Mouse (Mus musculus) neural tube, embryonic 15.5 days (tissue): Measurements from ENCODE around the gene Rnf207. TPM values are rescaled to one million over a fixed set of nuclear protein-coding genes. Genes with fewer than 3 reads are reported as not detected.
A peak's percentile ranks its signal among the peaks of the same experiment; 100 is the strongest.

Experiments used
- ATAC-seq: fragments of 200-750 bp; cut with Nextera tagmentation; 2 replicates; pipeline ENCODE4 v1.8.0; 2017; ENCODE audit warnings: mild to moderate bottlenecking, moderate TSS enrichment, moderate library complexity; ENCODE audit not compliant: low FRiP score
- H3K27ac ChIP-seq: fragments of 300-500 bp; sonication (generic); replicated peaks from 2 replicates; pipeline ENCODE4 v1.5.1; 2015; ENCODE audit warnings: mild to moderate bottlenecking, inconsistent platforms
- H3K27me3 ChIP-seq: fragments of 300-500 bp; sonication (generic); replicated peaks from 2 replicates; pipeline ENCODE4 v1.6.1; 2015; ENCODE audit warnings: inconsistent platforms
- H3K36me3 ChIP-seq: fragments of 300-500 bp; sonication (generic); 2 replicates; pipeline ENCODE4 v1.6.1; 2015; ENCODE audit warnings: inconsistent platforms
- H3K4me1 ChIP-seq: fragments of 300-500 bp; sonication (generic); 2 replicates; pipeline ENCODE4 v1.6.1; 2015; ENCODE audit warnings: inconsistent platforms
- H3K4me2 ChIP-seq: fragments of 300-500 bp; sonication (generic); 2 replicates; pipeline ENCODE4 v1.6.1; 2015; ENCODE audit warnings: inconsistent platforms, mild to moderate bottlenecking, moderate library complexity
- H3K4me3 ChIP-seq: fragments of 300-500 bp; sonication (generic); replicated peaks from 2 replicates; pipeline ENCODE4 v1.5.1; 2015; ENCODE audit warnings: mild to moderate bottlenecking, inconsistent platforms
- H3K9ac ChIP-seq: fragments of 300-500 bp; sonication (generic); replicated peaks from 2 replicates; pipeline ENCODE4 v1.6.1; 2015; ENCODE audit warnings: mild to moderate bottlenecking, inconsistent platforms
- H3K9me3 ChIP-seq: fragments of 300-500 bp; sonication (generic); replicated peaks from 2 replicates; pipeline ENCODE4 v1.6.1; 2016; ENCODE audit warnings: inconsistent platforms
- WGBS: fragments of 180-500 bp; shearing (Covaris S2); methylation state at CpG from one replicate; pipeline ENCODE4 v1.1.7; 2015; ENCODE audit warnings: mixed read lengths; 5-methylcytosine and 5-hydroxymethylcytosine counted together
- polyA plus RNA-seq: library from polyadenylated mRNA; unstranded; fragments of >200 nt; fragmentation: Nextera tagmentation; extraction: Ambion mirVana; gene quantifications from 2 replicates; pipeline ENCODE4 v1.2.1, GENCODE M21; 2015

Rnf207 gene
- polyA plus RNA-seq, 1 experiment from 2014 or later, result 12.4 TPM

GRCm38 (mm10) chr4:152266236-152266895, 52.4 kb downstream of the Rnf207 start:
- Histone ChIP-seq H3K9me3 (no peaks in the 10 kb centered on the region), H3K27me3 (no peaks in the 10 kb centered on the region; the same call in 1 of the 2 replicates), H3K4me3 (no peak overlapping the region), H3K4me1 (peaks cover 32% of the 10 kb centered on the region), H3K9ac (no peak overlapping the region), H3K27ac (peak overlapping the region; percentile 45), H3K4me2 (no peak overlapping the region), H3K36me3 (0 out of 2 replicates have a peak, but pooled peaks cover 11% of the 10 kb centered on the region)
- ATAC-seq, result no peak
- WGBS, result 63% methylated on average over 10 of the region's 10 CpGs

- Histone ChIP-seq H3K9me3 (no peaks in the 10 kb centered on the region), H3K4me2 (no peak overlapping the region), H3K4me1 (peaks cover 32% of the 10 kb centered on the region), H3K9ac (0 out of 2 replicates have a peak overlapping the region, but pooled peaks have one; percentile 3), H3K36me3 (0 out of 2 replicates have a peak, but pooled peaks cover 16% of the 10 kb centered on the region), H3K27me3 (no peaks in the 10 kb centered on the region; the same call in 1 of the 2 replicates), H3K27ac (peak overlapping the region; percentile 45), H3K4me3 (no peak overlapping the region)
- no peak for ATAC-seq
- WGBS, result 64% methylated on average over 5 of the region's 5 CpGs
These were observed 53.0 kb downstream of the Rnf207 start for GRCm38 (mm10) chr4:152265791-152266190.

DNA sequence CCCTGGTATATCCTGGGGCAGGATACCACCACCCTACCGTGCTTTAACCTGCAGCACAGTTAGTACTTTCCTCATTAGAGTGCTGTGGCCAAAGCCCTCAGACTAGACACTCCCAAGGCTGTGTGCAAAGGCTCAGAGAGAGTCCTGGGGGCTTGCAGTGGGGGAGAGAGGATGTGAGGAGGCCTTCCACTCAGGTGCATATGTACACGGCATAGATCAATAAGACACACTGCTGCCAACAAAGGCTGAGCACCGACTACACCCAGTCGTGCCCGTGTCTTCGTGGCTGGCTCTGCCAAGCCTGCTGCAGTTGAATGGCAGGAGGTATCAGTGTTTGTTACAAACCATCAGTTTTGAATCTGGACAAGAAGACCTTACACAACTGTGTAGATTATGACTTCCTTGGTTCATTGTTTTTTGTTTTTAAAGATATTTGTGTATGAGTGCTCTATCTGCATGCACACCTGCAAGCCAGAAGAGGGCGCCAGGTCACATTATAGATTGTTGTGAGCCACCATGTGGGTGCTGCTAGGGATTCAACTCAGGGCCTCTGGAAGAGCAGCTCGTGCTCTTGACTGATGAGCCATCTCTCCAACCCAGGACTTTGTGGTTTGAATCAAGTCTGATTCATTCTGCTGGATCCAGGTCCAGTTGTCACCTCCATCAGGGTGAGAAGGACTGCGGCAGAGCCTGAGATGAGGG, 53.8 kb downstream of the Rnf207 start:
- peaks cover 32% of the 10 kb centered on the region for H3K4me1 ChIP-seq
- no peak overlapping the region for H3K9ac ChIP-seq
- 92% methylated on average over 9 of the region's 9 CpGs for WGBS
- 0 out of 2 replicates have a peak, but pooled peaks cover 18% of the 10 kb centered on the region for H3K36me3 ChIP-seq
- no peaks in the 10 kb centered on the region; the same call in 1 of the 2 replicates for H3K27me3 ChIP-seq
- H3K9me3 ChIP-seq, result no peaks in the 10 kb centered on the region
- H3K4me3 ChIP-seq, result no peak overlapping the region
- ATAC-seq, result no peak
- H3K4me2 ChIP-seq, result no peak overlapping the region
- H3K27ac ChIP-seq, result no peak overlapping the region

DNA sequence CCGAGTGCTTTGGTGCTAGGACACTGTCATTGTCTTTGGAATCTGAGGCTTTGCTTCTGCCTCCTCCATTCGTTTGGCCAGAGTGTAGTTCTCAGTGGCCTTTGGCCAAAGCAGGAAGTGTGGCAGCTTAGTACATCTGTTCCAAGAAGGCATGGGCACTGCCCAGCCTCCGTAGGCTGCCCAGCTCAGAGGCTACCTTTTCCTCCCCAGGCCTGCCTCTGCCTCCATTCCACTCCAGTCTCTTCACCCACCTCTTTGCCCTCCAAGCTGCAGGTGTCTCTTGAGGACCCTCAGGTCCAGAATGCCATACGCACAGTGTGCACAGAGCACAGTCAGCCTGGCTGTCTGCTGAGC, 54.6 kb downstream of the Rnf207 start:
- H3K9ac ChIP-seq, result no peak overlapping the region
- no peaks in the 10 kb centered on the region for H3K9me3 ChIP-seq
- 0 out of 2 replicates have a peak, but pooled peaks cover 23% of the 10 kb centered on the region for H3K36me3 ChIP-seq
- H3K4me3 ChIP-seq, result no peak overlapping the region
- H3K4me2 ChIP-seq, result no peak overlapping the region
- peaks cover 32% of the 10 kb centered on the region for H3K4me1 ChIP-seq
- no peak overlapping the region; the same call in 1 of the 2 replicates for H3K27ac ChIP-seq
- ATAC-seq, result no peak
- WGBS, result 67% methylated on average over 4 of the region's 4 CpGs
- H3K27me3 ChIP-seq, result no peaks in the 10 kb centered on the region; the same call in 1 of the 2 replicates

- Histone ChIP-seq H3K9me3 (no peaks in the 10 kb centered on the region), H3K36me3 (0 out of 2 replicates have a peak, but pooled peaks cover 23% of the 10 kb centered on the region), H3K9ac (no peak overlapping the region), H3K4me1 (peaks cover 32% of the 10 kb centered on the region), H3K4me2 (no peak overlapping the region), H3K4me3 (no peak overlapping the region), H3K27ac (no peak overlapping the region; the same call in 1 of the 2 replicates), H3K27me3 (no peaks in the 10 kb centered on the region; the same call in 1 of the 2 replicates)
- ATAC-seq, result no peak
- WGBS, result 41% methylated on average over 10 of the region's 10 CpGs
These were observed 55.1 kb downstream of the Rnf207 start for GRCm38 (mm10) chr4:152263512-152264176.

DNA sequence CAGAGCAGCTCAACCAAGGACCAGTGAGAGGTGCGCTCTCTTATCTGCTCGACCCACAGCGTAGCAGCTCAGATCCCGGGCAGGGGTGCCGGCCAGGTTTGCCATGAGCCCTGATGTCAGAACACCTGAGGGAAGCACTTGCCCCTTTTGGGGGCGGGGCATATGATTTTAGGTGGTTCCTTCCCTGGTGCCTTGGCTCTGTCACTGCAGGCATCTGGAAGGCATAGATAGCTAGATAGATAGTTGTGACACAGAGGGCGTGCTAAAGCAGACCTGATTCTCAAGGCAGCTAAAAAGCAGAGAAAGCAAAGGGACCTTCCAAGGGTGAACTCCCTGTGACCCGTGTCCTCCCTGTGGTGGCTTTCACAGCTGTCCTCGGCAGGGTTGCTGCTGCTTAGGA, 55.7 kb downstream of the Rnf207 start:
- no peaks in the 10 kb centered on the region for H3K9me3 ChIP-seq
- H3K36me3 ChIP-seq, result 0 out of 2 replicates have a peak, but pooled peaks cover 23% of the 10 kb centered on the region
- ATAC-seq, result no peak
- no peak overlapping the region for H3K27ac ChIP-seq
- no peak overlapping the region for H3K9ac ChIP-seq
- no peak overlapping the region for H3K4me2 ChIP-seq
- peaks cover 30% of the 10 kb centered on the region for H3K4me1 ChIP-seq
- H3K4me3 ChIP-seq, result no peak overlapping the region
- 63% methylated on average over 9 of the region's 9 CpGs for WGBS
- no peaks in the 10 kb centered on the region for H3K27me3 ChIP-seq

- H3K27ac ChIP-seq, result no peak overlapping the region
- no peaks in the 10 kb centered on the region for H3K9me3 ChIP-seq
- H3K36me3 ChIP-seq, result 0 out of 2 replicates have a peak, but pooled peaks cover 23% of the 10 kb centered on the region
- peaks cover 25% of the 10 kb centered on the region for H3K4me1 ChIP-seq
- H3K4me2 ChIP-seq, result no peak overlapping the region
- ATAC-seq, result no peak
- H3K9ac ChIP-seq, result no peak overlapping the region
- 74% methylated on average over 9 of the region's 9 CpGs for WGBS
- no peaks in the 10 kb centered on the region for H3K27me3 ChIP-seq
- H3K4me3 ChIP-seq, result no peak overlapping the region
These were observed 56.6 kb downstream of the Rnf207 start for GRCm38 (mm10) chr4:152262187-152262586.

DNA sequence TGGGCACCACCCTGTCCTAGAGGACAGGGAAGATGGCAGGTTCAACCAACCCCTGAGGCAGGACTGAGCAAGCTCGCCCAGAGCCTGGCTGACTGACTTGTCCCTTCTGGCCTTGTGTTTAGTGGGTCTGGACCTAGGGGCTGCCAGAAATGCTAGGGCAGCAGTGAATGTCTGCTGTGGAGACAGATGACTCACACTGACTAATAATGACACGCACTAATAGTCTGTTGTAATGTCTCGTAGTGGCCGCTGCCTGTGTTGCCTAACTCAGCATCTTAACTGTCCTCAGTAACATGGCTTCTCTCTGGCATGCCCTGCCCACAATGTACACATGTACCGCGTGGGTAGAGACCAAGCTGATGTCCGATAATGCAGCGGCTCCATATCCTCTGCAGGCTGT, 58.3 kb downstream of the Rnf207 start:
- peaks cover 32% of the 10 kb centered on the region; the same call in 1 of the 2 replicates for H3K36me3 ChIP-seq
- H3K27me3 ChIP-seq, result no peaks in the 10 kb centered on the region
- ATAC-seq, result no peak
- no peak overlapping the region for H3K27ac ChIP-seq
- H3K4me1 ChIP-seq, result peaks cover 21% of the 10 kb centered on the region
- no peak overlapping the region for H3K4me2 ChIP-seq
- no peak overlapping the region for H3K4me3 ChIP-seq
- 91% methylated on average over 8 of the region's 8 CpGs for WGBS
- H3K9ac ChIP-seq, result no peak overlapping the region
- no peaks in the 10 kb centered on the region for H3K9me3 ChIP-seq

GRCm38 (mm10) chr4:152257070-152257469, 61.7 kb downstream of the Rnf207 start:
- WGBS, result 55% methylated on average over 6 of the region's 6 CpGs
- Histone ChIP-seq H3K9ac (no peak overlapping the region), H3K36me3 (peaks cover 26% of the 10 kb centered on the region; the same call in 1 of the 2 replicates), H3K4me1 (peaks cover 10% of the 10 kb centered on the region; the same call in 1 of the 2 replicates), H3K4me2 (no peak overlapping the region), H3K27me3 (no peaks in the 10 kb centered on the region), H3K27ac (no peak overlapping the region), H3K4me3 (no peak overlapping the region), H3K9me3 (no peaks in the 10 kb centered on the region)
- no peak for ATAC-seq
